Mouse (Mus musculus): ENCODE results near the gene Hrk.

Gene Hrk

GRCm38 (mm10) chr5:118164581-118164980, at the start of gene Hrk:
Gene Hrk (plus strand): TSS chr5:118164648.
- DNase-seq (ENCODE audit: low spot score), result no peak

GRCm38 (mm10) chr5:118118351-118118750, 46.1 kb upstream of the Hrk start:
- no peak for DNase-seq (ENCODE audit: low spot score)

GRCm38 (mm10) chr5:118118922-118119321, 45.5 kb upstream of the Hrk start:
- DNase-seq (ENCODE audit: low spot score), result no peak

- no peak for DNase-seq (ENCODE audit: low spot score)
Observed at GRCm38 (mm10) chr5:118120670-118121069, 43.8 kb upstream of the Hrk start.

GRCm38 (mm10) chr5:118121928-118122327, 42.5 kb upstream of the Hrk start:
- DNase-seq (ENCODE audit: low spot score), result no peak

GRCm38 (mm10) chr5:118123096-118123495, 41.4 kb upstream of the Hrk start:
- no peak for DNase-seq (ENCODE audit: low spot score)

- DNase-seq (ENCODE audit: low spot score), result no peak
Observed at GRCm38 (mm10) chr5:118126671-118127070, 37.8 kb upstream of the Hrk start.

GRCm38 (mm10) chr5:118128208-118128607, 36.2 kb upstream of the Hrk start:
- DNase-seq (ENCODE audit: low spot score), result no peak

GRCm38 (mm10) chr5:118128651-118129050, 35.8 kb upstream of the Hrk start:
- no peak for DNase-seq (ENCODE audit: low spot score)

- no peak for DNase-seq (ENCODE audit: low spot score)
Observed at GRCm38 (mm10) chr5:118136391-118136790, 28.1 kb upstream of the Hrk start.

- no peak for DNase-seq (ENCODE audit: low spot score)
Observed at GRCm38 (mm10) chr5:118139630-118140029, 24.8 kb upstream of the Hrk start.

- no peak for DNase-seq (ENCODE audit: low spot score)
Observed at GRCm38 (mm10) chr5:118142471-118142870, 22.0 kb upstream of the Hrk start.

GRCm38 (mm10) chr5:118143211-118144026, 21.0 kb upstream of the Hrk start:
- DNase-seq (ENCODE audit: low spot score), result no peak

- DNase-seq (ENCODE audit: low spot score), result no peak
Observed at GRCm38 (mm10) chr5:118144327-118144726, 20.1 kb upstream of the Hrk start.

- DNase-seq (ENCODE audit: low spot score), result no peak
Observed at GRCm38 (mm10) chr5:118144770-118145169, 19.7 kb upstream of the Hrk start.

GRCm38 (mm10) chr5:118145458-118145857, 19.0 kb upstream of the Hrk start:
- DNase-seq (ENCODE audit: low spot score), result no peak

GRCm38 (mm10) chr5:118145999-118146679, 18.3 kb upstream of the Hrk start:
- no peak for DNase-seq (ENCODE audit: low spot score)

- DNase-seq (ENCODE audit: low spot score), result no peak
Observed at GRCm38 (mm10) chr5:118147264-118147663, 17.2 kb upstream of the Hrk start.

GRCm38 (mm10) chr5:118149711-118150110, 14.7 kb upstream of the Hrk start:
- DNase-seq (ENCODE audit: low spot score), result no peak

GRCm38 (mm10) chr5:118154839-118155564, 9.4 kb upstream of the Hrk start, which contains the start of gene Fbxw8:
Gene Fbxw8 (minus strand): TSS chr5:118155464.
- DNase-seq (ENCODE audit: low spot score), result peak; percentile 71

GRCm38 (mm10) chr5:118155565-118155947, 8.9 kb upstream of the Hrk start:
- no peak for DNase-seq (ENCODE audit: low spot score)

GRCm38 (mm10) chr5:118156976-118157375, 7.5 kb upstream of the Hrk start:
- DNase-seq (ENCODE audit: low spot score), result no peak

GRCm38 (mm10) chr5:118160691-118161090, 3.8 kb upstream of the Hrk start:
- DNase-seq (ENCODE audit: low spot score), result no peak
